Mouse (Mus musculus) heart, postnatal 25 days (tissue): ENCODE measurements around the gene Tesk1. TPM values are rescaled to one million over a fixed set of nuclear protein-coding genes. Genes with fewer than 3 reads are reported as not detected.

Experiments
- DNase-seq: peaks from one replicate; pipeline ENCODE4 v3.0.0; 2022; ENCODE audit warnings: low spot score
- intact Hi-C: fragments of 180-260 bp; cut with DNase I; formaldehyde crosslinking; loops from one replicate; pipeline ENCODE4 v1.15.1; 2025
- total RNA-seq, 2 experiments: library from RNA; stranded (reverse); gene quantifications; 2 replicates each; pipeline ENCODE4 v1.2.3; 2021

The Tesk1 gene
- total RNA-seq: 10 to 100 TPM; 33.1 to 34.4 TPM

DNA sequence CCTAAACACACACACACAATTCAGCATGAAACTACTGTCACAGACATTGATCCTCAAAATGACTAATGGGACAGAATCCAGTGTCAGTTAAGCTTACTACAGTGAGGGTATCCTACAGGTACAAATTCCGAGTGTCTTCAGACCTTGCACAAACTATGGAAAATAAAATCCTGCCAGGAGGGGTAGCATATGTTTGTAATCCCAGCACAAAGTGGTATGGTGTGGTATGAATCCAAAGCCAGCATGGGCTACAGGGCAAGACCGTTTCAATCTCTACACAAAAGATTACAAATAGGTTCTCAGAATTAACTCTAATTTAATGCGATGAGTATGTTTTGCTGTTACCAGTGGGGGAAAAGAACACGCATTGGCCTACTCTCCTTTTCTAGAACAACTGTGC, at the start of gene Tesk1:
TSS of gene Tesk1 (plus strand) at position 301 of the 400 bp plus-strand sequence.
- DNase-seq: no peak
- intact Hi-C loops: loop anchor here (5.0 kb wide), 1 partner anchor 116 kb away; no protein-coding TSS in a partner anchor

DNA sequence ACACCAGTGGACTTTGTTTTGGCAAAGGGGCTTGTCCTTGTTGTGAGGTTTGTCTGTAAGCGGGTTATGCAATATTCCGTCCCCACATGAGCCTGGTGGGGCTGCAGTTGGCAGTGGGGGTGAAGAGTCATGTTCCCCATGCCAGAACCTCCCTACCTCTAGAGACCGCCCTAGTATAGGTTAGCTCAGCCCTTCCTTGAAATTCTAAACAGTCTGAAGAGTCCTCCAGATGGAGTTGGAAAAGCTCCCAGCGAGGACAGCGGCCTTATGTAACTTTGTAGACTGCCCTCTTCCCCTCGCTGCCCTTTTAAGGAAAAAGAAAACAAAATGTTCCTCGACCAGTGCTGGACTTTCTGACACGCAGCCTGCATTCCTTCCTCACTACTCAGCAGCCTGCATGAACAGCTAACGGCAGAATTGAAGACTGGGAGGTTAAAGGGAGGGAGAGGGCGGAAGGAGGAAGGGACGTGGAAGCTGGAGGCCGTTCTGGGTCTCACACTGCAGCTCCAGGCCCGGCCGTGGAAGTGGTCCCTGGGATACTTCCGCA, 47.3 kb upstream of the Tesk1 start:
- DNase-seq: peak; percentile 86
- intact Hi-C loops: no loop called here

GRCm38 (mm10) chr4:43395147-43395546, 46.6 kb upstream of the Tesk1 start:
- intact Hi-C loops: no loop called here
- no peak for DNase-seq

GRCm38 (mm10) chr4:43395836-43396235, 45.9 kb upstream of the Tesk1 start:
- intact Hi-C loops: no loop called here
- no peak for DNase-seq

GRCm38 (mm10) chr4:43396381-43396780, 45.4 kb upstream of the Tesk1 start:
- DNase-seq: no peak
- intact Hi-C loops: no loop called here

GRCm38 (mm10) chr4:43398014-43398413, 43.7 kb upstream of the Tesk1 start:
- no peak for DNase-seq
- intact Hi-C loops: no loop called here

DNA sequence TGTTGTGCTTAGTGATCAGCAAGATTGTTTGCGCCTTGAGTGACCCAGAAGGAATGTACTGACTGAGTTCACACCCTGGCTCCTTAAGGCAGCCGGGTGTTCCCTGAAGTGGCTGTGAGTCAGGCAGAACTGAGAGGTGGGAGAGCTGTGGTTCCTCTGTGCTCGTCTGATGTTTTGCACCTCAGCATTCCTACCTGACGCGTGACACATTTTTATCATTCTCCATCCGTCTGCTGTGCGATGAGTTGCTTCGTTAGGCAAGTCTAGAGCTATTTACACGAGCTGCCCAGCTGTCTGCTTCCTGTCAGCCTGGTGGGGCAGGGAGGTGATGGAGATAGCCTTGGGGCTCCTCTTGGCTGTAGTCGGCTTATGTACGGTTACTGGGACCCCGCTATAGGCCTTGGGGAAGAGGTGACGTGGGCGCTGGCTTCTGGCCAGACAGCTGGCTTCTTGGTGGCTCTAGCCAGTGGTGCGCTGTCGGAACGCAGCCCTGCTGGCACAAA, 42.9 kb upstream of the Tesk1 start:
- DNase-seq: no peak
- intact Hi-C loops: no loop called here

- intact Hi-C loops: no loop called here
- no peak for DNase-seq
These were observed 42.2 kb upstream of the Tesk1 start for GRCm38 (mm10) chr4:43399391-43400131.

DNA sequence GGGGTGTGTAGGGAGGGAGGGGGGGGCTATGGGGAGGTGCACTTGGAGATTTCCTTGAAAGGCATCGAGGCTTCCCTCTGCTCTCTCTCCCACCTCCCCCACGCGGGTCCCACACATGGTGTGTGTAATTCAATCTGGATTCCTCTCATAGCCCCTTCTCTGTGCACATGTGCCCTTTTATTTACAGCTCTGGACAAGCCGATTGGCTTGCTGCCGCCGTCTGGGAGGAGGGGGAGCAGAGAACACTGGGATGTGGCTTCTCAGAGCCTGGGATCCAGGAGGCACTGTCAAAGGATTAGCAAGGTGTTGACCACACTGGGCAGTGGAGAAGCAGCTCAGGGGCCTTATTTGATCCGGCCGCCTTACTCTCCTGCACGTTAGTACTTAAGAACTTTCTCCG, 40.8 kb upstream of the Tesk1 start:
- intact Hi-C loops: no loop called here
- no peak for DNase-seq

- no peak for DNase-seq
- intact Hi-C loops: no loop called here
These were observed 40.3 kb upstream of the Tesk1 start for GRCm38 (mm10) chr4:43401486-43401885.

GRCm38 (mm10) chr4:43402212-43402611, 39.5 kb upstream of the Tesk1 start:
- intact Hi-C loops: no loop called here
- DNase-seq: no peak

GRCm38 (mm10) chr4:43404697-43405096, 37.0 kb upstream of the Tesk1 start:
- intact Hi-C loops: loop anchor here (5.0 kb wide), 1 partner anchor 62 kb away; no protein-coding TSS in a partner anchor
- no peak for DNase-seq

- intact Hi-C loops: loop anchor here (2.0 to 5.0 kb wide), 2 partner anchors 24 to 64 kb away; no protein-coding TSS in a partner anchor
- DNase-seq: peak; percentile 84
These were observed 35.4 kb upstream of the Tesk1 start for GRCm38 (mm10) chr4:43406162-43406971.

- DNase-seq: no peak
These were observed 34.4 kb upstream of the Tesk1 start for GRCm38 (mm10) chr4:43407071-43407920.

GRCm38 (mm10) chr4:43414761-43415160, 27.0 kb upstream of the Tesk1 start:
- intact Hi-C loops: no loop called here

More at GRCm38 (mm10) chr4:43407071-43407920, 34.4 kb upstream of the Tesk1 start:
- intact Hi-C loops: loop anchor here (1.0 to 5.0 kb wide), 3 partner anchors 10 to 65 kb away; no protein-coding TSS in a partner anchor

GRCm38 (mm10) chr4:43415221-43416070, 26.3 kb upstream of the Tesk1 start:
- intact Hi-C loops: no loop called here
- no peak for DNase-seq

More at GRCm38 (mm10) chr4:43414761-43415160, 27.0 kb upstream of the Tesk1 start:
- no peak for DNase-seq

DNA sequence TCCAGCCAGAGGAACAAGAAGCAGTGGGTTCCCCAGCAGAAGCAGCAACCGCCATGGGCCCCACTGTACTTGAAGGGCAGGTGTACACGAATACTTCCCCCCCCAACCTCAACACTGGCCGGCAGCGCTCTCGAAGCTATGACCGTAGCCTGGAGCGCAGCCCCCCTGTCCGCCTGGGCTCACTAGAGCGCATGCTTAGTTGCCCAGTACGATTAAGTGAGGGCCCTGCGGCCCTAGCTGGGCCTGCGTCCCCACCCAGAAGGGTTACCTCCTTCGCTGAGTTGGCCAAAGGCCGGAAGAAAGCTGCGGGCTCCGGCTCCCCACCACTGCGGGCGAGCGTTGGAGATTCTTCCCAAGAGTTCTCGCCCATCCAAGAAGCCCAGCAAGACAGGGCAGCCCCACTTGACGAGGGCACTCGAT, 25.7 kb upstream of the Tesk1 start:
- DNase-seq: no peak
- intact Hi-C loops: no loop called here

DNA sequence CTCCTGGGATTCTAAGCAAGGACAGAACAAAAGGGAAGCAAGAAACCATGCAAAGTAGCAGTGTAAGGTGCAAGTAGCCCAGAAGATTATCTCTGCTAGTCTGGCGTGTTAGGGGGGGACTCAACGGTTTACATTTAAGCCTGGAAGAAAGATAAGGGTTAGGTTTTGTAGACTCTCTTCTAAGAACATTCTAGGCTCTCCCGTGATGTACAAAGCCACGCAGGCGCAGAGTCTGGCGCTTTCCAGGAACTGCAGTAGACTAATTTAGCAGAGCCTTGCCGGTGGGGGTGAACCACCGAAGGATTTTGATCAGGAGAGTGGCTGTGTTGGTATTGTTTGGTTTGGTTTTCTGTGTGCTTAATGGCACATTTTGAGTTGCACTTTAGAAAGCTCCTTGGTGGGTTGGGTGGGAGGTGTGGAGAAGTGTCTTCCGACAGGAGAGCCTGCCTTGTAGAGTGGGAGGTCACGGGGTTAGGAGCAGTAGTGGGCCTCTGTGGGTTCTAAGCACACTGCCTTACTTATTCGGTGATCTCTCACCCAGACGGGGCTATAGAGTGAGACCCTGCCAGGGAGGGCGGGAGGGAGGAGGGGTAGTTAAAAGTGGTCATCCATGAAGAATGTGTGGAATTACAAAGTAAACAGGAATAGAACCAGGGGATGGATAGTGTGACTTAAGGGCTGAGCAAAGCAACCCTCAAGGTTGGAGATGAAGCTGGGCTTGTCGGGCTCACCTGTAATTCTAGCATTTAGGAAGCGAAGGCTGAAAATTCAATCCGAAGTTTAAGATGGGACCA, 24.3 kb upstream of the Tesk1 start:
- intact Hi-C loops: loop anchor here (1.0 kb wide), 1 partner anchor 10 kb away; no protein-coding TSS in a partner anchor
- no peak for DNase-seq
